Mouse (Mus musculus) small intestine, adult 2 months (tissue): ENCODE results near the gene Six2.

ENCODE experiments used
- CTCF ChIP-seq: fragments of 200-500 bp; IDR thresholded peaks from 2 replicates; pipeline ENCODE4 v1.5.1; 2012; ENCODE audit warnings: low read depth, mild to moderate bottlenecking, control low read depth, inconsistent platforms, low read length, moderate library complexity, mixed read lengths; ENCODE audit not compliant: insufficient replicate concordance, insufficient read length; ENCODE audit errors: extremely low read depth
- POLR2A ChIP-seq: fragments of 200-500 bp; IDR thresholded peaks from 2 replicates; pipeline ENCODE4 v1.6.1; 2012; ENCODE audit warnings: low read depth, mild to moderate bottlenecking, control low read depth, inconsistent platforms, low read length, moderate library complexity

DNA sequence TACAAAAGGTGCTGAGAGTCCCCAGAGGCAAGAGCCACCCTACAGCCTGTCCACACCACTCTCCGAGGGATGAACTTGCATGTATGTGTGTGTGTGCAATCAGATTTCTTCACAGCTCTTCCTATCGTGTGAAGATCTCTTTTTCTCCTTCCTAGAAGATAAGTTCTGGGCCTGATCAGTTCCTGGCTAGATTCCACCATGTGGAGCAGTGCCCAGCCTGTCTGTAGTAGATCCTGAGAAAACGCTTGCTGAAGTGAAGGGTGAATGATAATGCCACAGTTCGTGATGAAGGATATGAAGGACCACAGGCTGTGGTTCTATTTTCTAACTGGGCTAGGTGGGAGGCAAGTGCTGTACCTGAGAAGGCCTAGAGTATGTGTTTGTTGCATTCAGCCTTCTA is 12.0 kb upstream of the Six2 start:
- no peak for TF ChIP-seq CTCF
- no peak for TF ChIP-seq POLR2A
